Mouse (Mus musculus) kidney, adult 2 months (tissue): Measurements from ENCODE around the gene Ablim1.

Source experiments
- CTCF ChIP-seq: fragments of 200-500 bp; conservative IDR thresholded peaks from 2 replicates; pipeline ENCODE4 v1.5.1; 2011; ENCODE audit warnings: low read depth, mild to moderate bottlenecking, control low read depth, low read length, moderate library complexity, mixed read lengths; ENCODE audit not compliant: insufficient read depth, insufficient read length
- POLR2A ChIP-seq: fragments of 200-500 bp; IDR thresholded peaks from one replicate; pipeline ENCODE4 v1.6.1; 2011; ENCODE audit warnings: low read depth, low read length, control low read depth

DNA sequence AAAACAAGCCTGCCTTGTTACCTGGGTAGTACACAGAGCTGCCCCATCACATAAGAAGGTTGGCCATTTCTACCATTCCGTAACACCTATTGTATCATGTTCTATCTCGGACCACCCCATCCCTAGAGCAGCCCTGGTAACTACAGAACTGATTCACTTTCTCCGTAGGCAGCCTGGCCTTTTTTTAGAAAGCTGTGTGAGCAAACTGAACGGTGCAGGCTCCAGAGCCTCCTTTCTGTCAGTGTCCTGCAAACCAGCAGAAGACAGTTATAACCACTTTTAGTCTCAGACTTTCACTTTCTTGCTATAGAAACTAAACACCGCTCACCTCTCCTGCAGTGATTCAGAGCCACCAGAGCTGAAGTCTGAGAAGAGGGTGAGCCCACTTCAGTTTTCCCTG, 314.1 kb downstream of the Ablim1 start:
- TF ChIP-seq CTCF (no peak), POLR2A (no peak)
